In the genomic region with DNA sequence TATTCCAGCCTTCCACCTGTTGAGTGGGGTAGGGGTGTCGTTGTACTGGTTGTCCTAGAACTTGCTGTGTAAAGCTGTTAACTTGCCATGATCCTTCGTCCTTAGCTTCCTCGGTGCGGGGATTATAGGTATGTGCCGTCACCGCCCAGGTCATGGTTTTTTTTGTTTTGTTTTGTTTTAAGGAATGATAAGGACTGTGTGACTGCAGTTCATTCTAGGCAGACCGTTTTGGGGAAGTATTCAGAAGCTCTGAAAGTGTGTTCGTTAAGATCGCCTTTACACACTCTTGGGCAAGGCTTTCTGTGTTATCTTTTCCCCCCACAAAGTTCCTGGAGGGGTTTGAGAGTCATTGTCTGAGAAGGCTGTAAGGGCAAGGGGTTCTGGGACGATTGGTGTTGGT, we compare ENCODE assay signal across 25 mouse cellular contexts. TPM values are rescaled to one million over a fixed set of nuclear protein-coding genes. Genes with fewer than 3 reads are reported as not detected.
DNase-seq lines count a peak whose midpoint lies in the region; ATAC-seq and TF ChIP-seq lines count a peak whose summit lies in the region.
"Had no signal": no experiment of that assay in that cellular context is flagged by ENCODE, and none has a peak within 500 bp of the region (broad histone marks: within the 10 kb centered on the region; RNA-seq: fewer than 3 reads in every experiment).

No protein-coding gene starts in this region.

- H3K4me1 ChIP-seq in midbrain, embryonic 11.5 days (ENCODE audit: control insufficient read depth, insufficient read depth, low read length) = no peaks in the 10 kb centered on the region
- H3K4me1 ChIP-seq in midbrain, embryonic 13.5 days (replicated peaks) = no peaks in the 10 kb centered on the region
- H3K4me1 ChIP-seq in liver, embryonic 14.5 days (replicated peaks; ENCODE audit: control insufficient read depth in 2 of 2, insufficient read depth in 2 of 2, low read length in 1 of 2) = peaks cover 5 to 14% of the 10 kb centered on the region in 2 experiments; a peak in 3 of 4 replicates
- H3K4me1 ChIP-seq in forebrain, embryonic 16.5 days (replicated peaks; ENCODE audit: control insufficient read depth, insufficient read depth, low read length) = no peaks in the 10 kb centered on the region
- H3K4me1 ChIP-seq: embryonic facial prominence, embryonic 15.5 days; forebrain, embryonic 13.5 days; heart, embryonic 13.5 days; limb, embryonic 10.5 days; midbrain, embryonic 15.5 days; neural tube, embryonic 15.5 days had no signal

- 73% methylated on average over 10 of the region's 10 CpGs for WGBS in midbrain, embryonic 11.5 days
- 79% methylated on average over 10 of the region's 10 CpGs for WGBS in midbrain, embryonic 13.5 days
- 8% methylated on average over 10 of the region's 10 CpGs for WGBS in liver, embryonic 14.5 days (ENCODE audit: insufficient replicate concordance)
- 65% methylated on average over 10 of the region's 10 CpGs for WGBS in forebrain, embryonic 16.5 days

- no peak overlapping the region for H3K4me3 ChIP-seq in midbrain, embryonic 11.5 days (ENCODE audit: low read depth, low read length)
- no peak overlapping the region for H3K4me3 ChIP-seq in midbrain, embryonic 13.5 days (replicated peaks)
- H3K4me3 ChIP-seq in liver, embryonic 14.5 days (ENCODE audit: insufficient read depth in 1 of 2, low read depth in 2 of 2, low read length in 2 of 2) = peak overlapping the region; percentile 4 to 33; a peak in 2 of 4 replicates
- H3K4me3 ChIP-seq in forebrain, embryonic 16.5 days (replicated peaks; ENCODE audit: low read length) = no peak overlapping the region
- H3K4me3 ChIP-seq: embryonic facial prominence, embryonic 15.5 days; forebrain, embryonic 13.5 days; heart, embryonic 13.5 days; left cerebral cortex, adult 2 months; limb, embryonic 10.5 days; midbrain, embryonic 15.5 days; myocyte; neural tube, embryonic 15.5 days had no signal

- 0 out of 2 replicates have a peak, but pooled peaks have one; percentile 22 for TF ChIP-seq EP300 in liver, embryonic 14.5 days (IDR thresholded peaks at IDR 0.05; ENCODE audit: low read depth)

- no peak for ATAC-seq in midbrain, embryonic 11.5 days (ENCODE audit: low FRiP score)
- ATAC-seq in midbrain, embryonic 13.5 days = no peak
- peak; percentile 57; the same call in 1 of the 2 replicates for ATAC-seq in erythroblast, adult 5-6 weeks (replicated peaks; ENCODE audit: low FRiP score, poor library complexity, severe bottlenecking)
- ATAC-seq in liver, embryonic 14.5 days (ENCODE audit: insufficient read depth) = peak; percentile 80; the same call in 1 of the 2 replicates
- peak; percentile 71 for ATAC-seq in megakaryocyte-erythroid progenitor cell, adult 5-6 weeks (replicated peaks; ENCODE audit: low FRiP score, low TSS enrichment, poor library complexity, severe bottlenecking)
- no peak for ATAC-seq in forebrain, embryonic 16.5 days
- ATAC-seq: activated CD4-positive, CD25-positive, alpha-beta regulatory T cell, adult 4 months; forebrain, embryonic 13.5 days; midbrain, embryonic 15.5 days had no signal

- intact Hi-C loops in left cerebral cortex, postnatal 10 days (cut with DNase I) = no loop called here

- H3K27me3 ChIP-seq in midbrain, embryonic 11.5 days (ENCODE audit: control insufficient read depth, insufficient read depth, low read length) = no peaks in the 10 kb centered on the region
- no peaks in the 10 kb centered on the region for H3K27me3 ChIP-seq in midbrain, embryonic 13.5 days
- H3K27me3 ChIP-seq in liver, embryonic 14.5 days (ENCODE audit: control insufficient read depth, insufficient read depth, low read length) = no peaks in the 10 kb centered on the region
- H3K27me3 ChIP-seq in forebrain, embryonic 16.5 days (replicated peaks; ENCODE audit: control insufficient read depth, insufficient read depth, low read length) = no peaks in the 10 kb centered on the region
- H3K27me3 ChIP-seq: embryonic facial prominence, embryonic 15.5 days; forebrain, embryonic 13.5 days; heart, embryonic 13.5 days; midbrain, embryonic 15.5 days; neural tube, embryonic 15.5 days had no signal

- no peak overlapping the region for H3K4me2 ChIP-seq in midbrain, embryonic 11.5 days
- no peak overlapping the region for H3K4me2 ChIP-seq in midbrain, embryonic 13.5 days (replicated peaks)
- H3K4me2 ChIP-seq in liver, embryonic 14.5 days (ENCODE audit: low read depth) = peak overlapping the region; percentile 55
- H3K4me2 ChIP-seq in forebrain, embryonic 16.5 days (ENCODE audit: low read length) = no peak overlapping the region
- H3K4me2 ChIP-seq: embryonic facial prominence, embryonic 15.5 days; forebrain, embryonic 13.5 days; heart, embryonic 13.5 days; hindbrain, embryonic 14.5 days; midbrain, embryonic 15.5 days; neural tube, embryonic 15.5 days had no signal

- DNase-seq in midbrain, embryonic 11.5 days (ENCODE audit: low spot score, missing footprints) = peak; percentile 47
- DNase-seq in liver, embryonic 14.5 days (ENCODE audit: low read depth in 3 of 3, low spot score in 3 of 3) = peak in 1 of 3 experiments; percentile 36
- no peak for DNase-seq in kidney, adult 11 months
- no peak for DNase-seq in left cerebral cortex, postnatal 10 days (ENCODE audit: extremely low spot score in 1 of 2, low spot score in 2 of 2)
- DNase-seq: adrenal gland, postnatal 10 days; cerebellum, adult 11-12 months; cerebellum, postnatal 25 days; layer of hippocampus, adult 9-11 months; retina, postnatal 1 day had no signal

- no peak for TF ChIP-seq CTCF in liver, embryonic 14.5 days (IDR thresholded peaks at IDR 0.05; ENCODE audit: low read depth)

- H3K36me3 ChIP-seq in midbrain, embryonic 11.5 days (ENCODE audit: control insufficient read depth, insufficient read depth, low read length) = no peaks in the 10 kb centered on the region
- H3K36me3 ChIP-seq in midbrain, embryonic 13.5 days = no peaks in the 10 kb centered on the region
- H3K36me3 ChIP-seq in liver, embryonic 14.5 days (replicated peaks; ENCODE audit: control insufficient read depth, insufficient read depth, low read depth) = no peaks in the 10 kb centered on the region
- H3K36me3 ChIP-seq in forebrain, embryonic 16.5 days (ENCODE audit: control insufficient read depth, insufficient read depth) = no peaks in the 10 kb centered on the region
- H3K36me3 ChIP-seq: embryonic facial prominence, embryonic 15.5 days; heart, embryonic 13.5 days; limb, embryonic 10.5 days; midbrain, embryonic 15.5 days; neural tube, embryonic 15.5 days had no signal

- no peak overlapping the region for H3K9ac ChIP-seq in midbrain, embryonic 11.5 days (ENCODE audit: low read length)
- H3K9ac ChIP-seq in midbrain, embryonic 13.5 days (replicated peaks) = no peak overlapping the region
- H3K9ac ChIP-seq in liver, embryonic 14.5 days (replicated peaks) = peak overlapping the region; percentile 10; the same call in 1 of the 2 replicates
- H3K9ac ChIP-seq in forebrain, embryonic 16.5 days (replicated peaks; ENCODE audit: low read depth, low read length) = no peak overlapping the region
- H3K9ac ChIP-seq: embryonic facial prominence, embryonic 15.5 days; forebrain, embryonic 13.5 days; heart, embryonic 13.5 days; hindbrain, embryonic 14.5 days; midbrain, embryonic 15.5 days; neural tube, embryonic 15.5 days had no signal

- H3K9me3 ChIP-seq in midbrain, embryonic 11.5 days (ENCODE audit: control insufficient read depth, low read length) = no peaks in the 10 kb centered on the region
- H3K9me3 ChIP-seq in midbrain, embryonic 13.5 days = no peaks in the 10 kb centered on the region
- H3K9me3 ChIP-seq in liver, embryonic 14.5 days (ENCODE audit: control insufficient read depth, low read length) = no peaks in the 10 kb centered on the region
- H3K9me3 ChIP-seq in forebrain, embryonic 16.5 days (ENCODE audit: control insufficient read depth, low read length) = no peaks in the 10 kb centered on the region
- H3K9me3 ChIP-seq: embryonic facial prominence, embryonic 15.5 days; forebrain, embryonic 13.5 days; heart, embryonic 13.5 days; limb, embryonic 10.5 days; midbrain, embryonic 15.5 days; neural tube, embryonic 15.5 days had no signal

- H3K27ac ChIP-seq in midbrain, embryonic 11.5 days (ENCODE audit: low read depth, low read length) = no peak overlapping the region
- H3K27ac ChIP-seq in midbrain, embryonic 13.5 days = no peak overlapping the region
- peak overlapping the region; percentile 65 for H3K27ac ChIP-seq in liver, embryonic 14.5 days
- H3K27ac ChIP-seq in forebrain, embryonic 16.5 days (ENCODE audit: low read length) = no peak overlapping the region
- H3K27ac ChIP-seq: embryonic facial prominence, embryonic 15.5 days; forebrain, embryonic 13.5 days; heart, embryonic 13.5 days; hindbrain, embryonic 14.5 days; left cerebral cortex, adult 2 months; limb, embryonic 10.5 days; midbrain, embryonic 15.5 days; neural tube, embryonic 15.5 days; stomach, postnatal 0 days had no signal

RNA-seq across cellular contexts. Expression of a gene that starts 19.2 kb away (rescaled TPM):
- 14.0 and 15.5 TPM in 2 replicates for polyA plus RNA-seq in midbrain, embryonic 11.5 days (2014; fragmentation: Nextera tagmentation; extraction: Ambion mirVana)
- polyA plus RNA-seq in midbrain, embryonic 13.5 days (2015; fragmentation: Nextera tagmentation; extraction: Ambion mirVana) = 13.8 and 14.7 TPM in 2 replicates
- not detected in 2 replicates for total RNA-seq in erythroblast, adult 5-6 weeks (2015; ENCODE audit: low replicate concordance)
- total RNA-seq in erythroblast, adult 5-6 weeks (2017; ENCODE audit: low replicate concordance) = 1.9 TPM in 1 of 2 replicates, not detected in the other
- 1.7 and 1.8 TPM in 2 replicates for polyA plus RNA-seq in liver, embryonic 14.5 days (2012; rRNA removed)
- polyA plus RNA-seq in liver, embryonic 14.5 days (2014; fragmentation: Nextera tagmentation; extraction: Ambion mirVana) = 0.72 and 0.80 TPM in 2 replicates
- total RNA-seq in megakaryocyte-erythroid progenitor cell, adult 5-6 weeks (2014; fragmentation: Nextera tagmentation) = 0.09 and 2.0 TPM in 2 replicates
- total RNA-seq in megakaryocyte-erythroid progenitor cell, adult 5-6 weeks (2017) = 0.08 and 0.14 TPM in 2 replicates
- total RNA-seq in left cerebral cortex, postnatal 10 days (2021) = 10 to 100 TPM; 47.0 to 47.5 TPM
- 13.3 and 15.0 TPM in 2 replicates for polyA plus RNA-seq in forebrain, embryonic 16.5 days (2015; fragmentation: Nextera tagmentation; extraction: Ambion mirVana)
- polyA plus RNA-seq: activated CD4-positive, CD25-positive, alpha-beta regulatory T cell, adult 4 months had no signal

RNA-seq across cellular contexts. Expression of a gene that starts 28.2 kb away (rescaled TPM):
- polyA plus RNA-seq in midbrain, embryonic 11.5 days (2014; fragmentation: Nextera tagmentation; extraction: Ambion mirVana) = 0.63 TPM in 1 of 2 replicates, not detected in the other
- polyA plus RNA-seq in midbrain, embryonic 13.5 days (2015; fragmentation: Nextera tagmentation; extraction: Ambion mirVana) = 0.77 and 2.1 TPM in 2 replicates
- not detected in 2 replicates for total RNA-seq in erythroblast, adult 5-6 weeks (2015; ENCODE audit: low replicate concordance)
- not detected in 2 replicates for total RNA-seq in erythroblast, adult 5-6 weeks (2017; ENCODE audit: low replicate concordance)
- polyA plus RNA-seq in liver, embryonic 14.5 days (2012; rRNA removed) = not detected in 2 replicates
- polyA plus RNA-seq in liver, embryonic 14.5 days (2014; fragmentation: Nextera tagmentation; extraction: Ambion mirVana) = not detected in 2 replicates
- not detected in 2 replicates for total RNA-seq in megakaryocyte-erythroid progenitor cell, adult 5-6 weeks (2014; fragmentation: Nextera tagmentation)
- total RNA-seq in megakaryocyte-erythroid progenitor cell, adult 5-6 weeks (2017) = not detected in 2 replicates
- total RNA-seq in left cerebral cortex, postnatal 10 days (2021) = not detected
- 1.5 and 1.7 TPM in 2 replicates for polyA plus RNA-seq in forebrain, embryonic 16.5 days (2015; fragmentation: Nextera tagmentation; extraction: Ambion mirVana)
- total RNA-seq: left cerebral cortex, adult 2 months had no signal
- polyA plus RNA-seq: activated CD4-positive, CD25-positive, alpha-beta regulatory T cell, adult 4 months; C2C12; myocyte had no signal

RNA-seq across cellular contexts. Expression of a gene that starts 33.9 kb away (rescaled TPM):
- polyA plus RNA-seq in midbrain, embryonic 11.5 days (2014; fragmentation: Nextera tagmentation; extraction: Ambion mirVana) = 24.5 and 26.1 TPM in 2 replicates
- polyA plus RNA-seq in midbrain, embryonic 13.5 days (2015; fragmentation: Nextera tagmentation; extraction: Ambion mirVana) = 53.8 and 58.4 TPM in 2 replicates
- 4.2 and 7.3 TPM in 2 replicates for total RNA-seq in erythroblast, adult 5-6 weeks (2015; ENCODE audit: low replicate concordance)
- total RNA-seq in erythroblast, adult 5-6 weeks (2017; ENCODE audit: low replicate concordance) = 7.4 and 12.0 TPM in 2 replicates
- polyA plus RNA-seq in liver, embryonic 14.5 days (2012; rRNA removed) = 12.5 and 12.7 TPM in 2 replicates
- 10.5 and 11.9 TPM in 2 replicates for polyA plus RNA-seq in liver, embryonic 14.5 days (2014; fragmentation: Nextera tagmentation; extraction: Ambion mirVana)
- total RNA-seq in megakaryocyte-erythroid progenitor cell, adult 5-6 weeks (2014; fragmentation: Nextera tagmentation) = 19.7 and 22.9 TPM in 2 replicates
- 6.1 and 12.0 TPM in 2 replicates for total RNA-seq in megakaryocyte-erythroid progenitor cell, adult 5-6 weeks (2017)
- 10 to 100 TPM; 64.1 to 67.1 TPM for total RNA-seq in left cerebral cortex, postnatal 10 days (2021)
- 62.3 and 64.6 TPM in 2 replicates for polyA plus RNA-seq in forebrain, embryonic 16.5 days (2015; fragmentation: Nextera tagmentation; extraction: Ambion mirVana)

RNA-seq across cellular contexts. Expression of a gene that starts 34.0 kb away (rescaled TPM):
- polyA plus RNA-seq in midbrain, embryonic 11.5 days (2014; fragmentation: Nextera tagmentation; extraction: Ambion mirVana) = 22.0 and 25.2 TPM in 2 replicates
- polyA plus RNA-seq in midbrain, embryonic 13.5 days (2015; fragmentation: Nextera tagmentation; extraction: Ambion mirVana) = 24.5 and 26.1 TPM in 2 replicates
- total RNA-seq in erythroblast, adult 5-6 weeks (2015; ENCODE audit: low replicate concordance) = 8.6 and 10.6 TPM in 2 replicates
- 5.7 and 8.9 TPM in 2 replicates for total RNA-seq in erythroblast, adult 5-6 weeks (2017; ENCODE audit: low replicate concordance)
- polyA plus RNA-seq in liver, embryonic 14.5 days (2012; rRNA removed) = 13.4 and 15.1 TPM in 2 replicates
- 11.0 and 11.4 TPM in 2 replicates for polyA plus RNA-seq in liver, embryonic 14.5 days (2014; fragmentation: Nextera tagmentation; extraction: Ambion mirVana)
- total RNA-seq in megakaryocyte-erythroid progenitor cell, adult 5-6 weeks (2014; fragmentation: Nextera tagmentation) = 28.7 and 30.4 TPM in 2 replicates
- 6.7 and 8.3 TPM in 2 replicates for total RNA-seq in megakaryocyte-erythroid progenitor cell, adult 5-6 weeks (2017)
- total RNA-seq in left cerebral cortex, postnatal 10 days (2021) = 10 to 100 TPM; 48.5 to 49.7 TPM
- 27.0 and 30.5 TPM in 2 replicates for polyA plus RNA-seq in forebrain, embryonic 16.5 days (2015; fragmentation: Nextera tagmentation; extraction: Ambion mirVana)

RNA-seq across cellular contexts. Expression of a gene that starts 40.9 kb away (rescaled TPM):
- 2.9 and 3.4 TPM in 2 replicates for polyA plus RNA-seq in midbrain, embryonic 11.5 days (2014; fragmentation: Nextera tagmentation; extraction: Ambion mirVana)
- polyA plus RNA-seq in midbrain, embryonic 13.5 days (2015; fragmentation: Nextera tagmentation; extraction: Ambion mirVana) = 5.5 and 5.6 TPM in 2 replicates
- total RNA-seq in erythroblast, adult 5-6 weeks (2015; ENCODE audit: low replicate concordance) = not detected in 2 replicates
- not detected in 2 replicates for total RNA-seq in erythroblast, adult 5-6 weeks (2017; ENCODE audit: low replicate concordance)
- polyA plus RNA-seq in liver, embryonic 14.5 days (2012; rRNA removed) = 0.16 and 0.31 TPM in 2 replicates
- 0.24 TPM in 1 of 2 replicates, not detected in the other for polyA plus RNA-seq in liver, embryonic 14.5 days (2014; fragmentation: Nextera tagmentation; extraction: Ambion mirVana)
- total RNA-seq in megakaryocyte-erythroid progenitor cell, adult 5-6 weeks (2014; fragmentation: Nextera tagmentation) = 1.6 TPM in 1 of 2 replicates, not detected in the other
- total RNA-seq in megakaryocyte-erythroid progenitor cell, adult 5-6 weeks (2017) = not detected in 2 replicates
- total RNA-seq in left cerebral cortex, postnatal 10 days (2021) = 1 to 10 TPM; 2.1 to 2.7 TPM
- 5.2 and 5.8 TPM in 2 replicates for polyA plus RNA-seq in forebrain, embryonic 16.5 days (2015; fragmentation: Nextera tagmentation; extraction: Ambion mirVana)
- polyA plus RNA-seq: activated CD4-positive, CD25-positive, alpha-beta regulatory T cell, adult 4 months had no signal

Comparison
In these comparisons a context has a peak if more than half of its experiments do, and no peak if none do; other contexts are left out.
1. ATAC-seq: peak in erythroblast, adult 5-6 weeks (single experiment), liver, embryonic 14.5 days (single experiment) and megakaryocyte-erythroid progenitor cell, adult 5-6 weeks (single experiment); none in midbrain, embryonic 11.5 days (single experiment), midbrain, embryonic 13.5 days (single experiment) and forebrain, embryonic 16.5 days (single experiment).
2. H3K4me3 ChIP-seq: peak in liver, embryonic 14.5 days (2 of 2); none in midbrain, embryonic 11.5 days (single experiment), midbrain, embryonic 13.5 days (single experiment) and forebrain, embryonic 16.5 days (single experiment).